Mouse (Mus musculus): ENCODE measurements at regions not wholly inside any gene's neighbourhood (a gene's known extent, or its start where the extent isn't known, plus 50 kb on each side); places are given as distances from the start of the nearest gene placed in this dataset.

DNA sequence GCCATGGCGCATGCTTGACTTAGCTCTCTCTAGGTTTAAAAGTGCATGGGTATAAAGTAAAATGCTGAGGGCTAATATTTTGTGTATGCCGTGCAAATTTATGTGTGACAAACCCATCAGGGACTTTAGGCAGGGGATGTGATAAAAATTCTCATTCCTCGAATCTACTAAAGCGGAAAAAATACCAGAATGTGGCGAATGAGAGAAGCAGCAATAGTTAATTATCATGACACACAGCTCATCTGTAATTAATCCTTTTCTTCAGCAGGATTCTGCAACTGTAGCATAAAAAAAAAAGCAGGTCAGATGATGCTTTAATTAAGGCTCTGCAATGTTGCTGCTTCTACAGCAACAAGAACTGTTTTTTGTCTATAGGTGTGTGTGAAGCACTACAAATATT, 286.6 kb upstream of the Prkd1 start:
- DNase-seq (ENCODE audit: low spot score), result peak; percentile 53

DNA sequence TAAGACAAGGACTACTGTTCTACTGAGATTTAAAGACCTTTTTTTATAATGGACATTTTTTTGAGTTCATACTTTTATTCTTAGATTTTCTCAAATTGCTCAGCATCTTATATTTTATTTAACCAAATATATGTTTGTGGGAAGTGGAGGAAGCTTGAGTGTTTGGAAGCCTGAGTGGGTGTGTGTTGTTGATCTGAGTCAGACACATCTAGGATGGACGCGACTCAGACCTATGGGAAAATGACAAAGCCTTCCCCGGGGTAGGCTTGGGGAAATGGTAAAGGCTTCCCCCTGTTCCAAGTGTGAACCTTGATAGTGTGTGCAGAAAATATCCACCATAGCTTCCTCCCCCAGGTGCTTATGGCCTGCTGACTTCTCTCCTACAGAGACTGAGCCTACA, 283.6 kb upstream of the Prkd1 start:
- no peak for DNase-seq (ENCODE audit: low spot score)

DNA sequence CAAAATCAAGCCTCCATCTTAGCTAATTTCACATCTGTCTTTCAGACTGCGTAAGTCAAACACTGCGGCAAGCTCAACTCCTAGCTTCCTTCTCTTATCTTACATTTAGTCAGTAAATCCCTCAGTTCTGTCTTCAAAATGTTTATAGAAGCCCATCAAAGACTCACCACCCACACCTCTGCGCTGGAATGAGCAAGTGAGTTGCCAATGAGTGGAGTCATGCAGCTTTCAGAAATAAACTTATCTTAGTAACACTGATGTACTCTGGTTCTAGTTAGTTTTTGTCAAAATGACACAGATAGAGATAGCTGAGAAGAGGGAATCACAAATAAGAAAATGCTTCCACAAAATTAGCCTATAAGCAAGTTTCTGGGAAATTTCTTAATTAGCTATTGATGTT, 280.7 kb upstream of the Prkd1 start:
- no peak for DNase-seq (ENCODE audit: low spot score)

DNA sequence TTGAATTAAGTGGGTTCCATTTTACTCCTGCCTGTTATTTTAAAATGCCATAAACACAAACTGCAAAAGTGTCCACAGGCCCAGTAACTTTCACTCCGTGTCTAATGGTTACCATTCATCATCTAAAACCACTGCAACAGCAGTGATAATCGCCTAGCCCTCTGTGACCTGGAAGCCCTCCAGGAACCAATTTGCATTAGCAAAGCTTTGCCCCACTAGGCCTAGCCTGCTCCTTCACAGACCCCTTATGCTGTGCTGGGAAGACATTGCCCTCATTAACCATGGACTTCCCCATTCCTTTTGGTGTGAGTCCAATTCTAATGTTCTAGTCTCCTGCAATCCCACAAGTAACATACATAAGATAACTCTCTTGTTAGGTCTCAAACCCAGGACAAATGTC, 277.3 kb upstream of the Prkd1 start:
- no peak for DNase-seq (ENCODE audit: low spot score)

DNA sequence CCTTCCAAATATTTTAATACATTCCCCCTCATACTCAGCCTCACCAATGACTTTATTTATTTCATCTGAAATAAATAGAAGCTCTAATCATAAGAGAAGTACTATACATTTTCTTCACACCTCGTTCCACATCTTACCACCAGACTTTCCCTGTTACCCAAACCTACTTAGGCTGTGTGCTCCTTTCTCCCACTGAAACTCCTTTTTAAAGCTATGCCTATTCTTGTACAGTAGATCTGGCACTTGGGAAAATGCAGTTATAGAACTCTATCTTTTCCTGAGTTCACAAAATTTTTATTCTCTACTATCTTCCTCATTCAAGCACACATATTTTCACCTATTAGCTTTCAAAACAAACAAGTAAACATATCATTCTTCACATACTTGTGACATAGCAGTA, 272.8 kb upstream of the Prkd1 start:
- no peak for DNase-seq (ENCODE audit: low spot score)

DNA sequence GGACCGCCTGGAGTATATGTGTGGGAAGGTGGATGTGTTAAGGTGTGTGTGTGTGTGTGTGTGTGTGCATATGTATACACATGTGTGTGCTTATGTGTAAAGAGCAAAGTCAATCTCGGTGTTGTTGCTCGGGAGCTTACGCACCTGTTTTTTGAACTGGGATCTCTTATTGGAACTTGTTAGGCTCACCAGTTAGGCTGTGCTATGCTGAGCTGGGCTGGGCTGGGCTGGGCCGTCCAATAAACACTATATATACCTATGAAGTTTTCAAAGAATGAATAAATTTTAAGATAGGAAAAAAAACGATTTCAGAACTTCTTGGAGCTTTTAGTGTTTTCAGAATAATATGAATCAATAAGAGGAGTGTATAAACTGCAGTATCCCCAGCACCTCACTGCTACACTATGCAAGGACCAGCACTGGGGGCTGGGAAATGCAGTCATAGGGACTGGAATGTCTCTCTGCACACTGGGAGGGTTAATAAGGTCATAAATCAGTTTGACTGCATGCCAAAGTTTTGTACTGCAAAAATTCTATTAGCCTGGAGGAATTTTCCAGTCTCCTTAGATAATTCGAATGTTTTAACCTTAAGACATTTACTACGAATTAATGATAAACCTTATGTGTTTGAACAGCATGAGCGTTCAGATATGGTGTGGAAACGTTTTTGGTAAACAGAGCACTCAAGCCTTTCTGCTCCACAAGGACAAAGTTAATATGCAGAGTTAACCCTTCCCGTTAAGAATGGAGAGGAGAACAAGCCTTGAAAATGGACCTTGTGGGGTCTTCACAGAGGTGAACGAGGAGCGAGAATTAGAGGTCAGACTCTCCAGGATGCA, 250.9 kb upstream of the Prkd1 start:
- DNase-seq (ENCODE audit: low spot score), result no peak

DNA sequence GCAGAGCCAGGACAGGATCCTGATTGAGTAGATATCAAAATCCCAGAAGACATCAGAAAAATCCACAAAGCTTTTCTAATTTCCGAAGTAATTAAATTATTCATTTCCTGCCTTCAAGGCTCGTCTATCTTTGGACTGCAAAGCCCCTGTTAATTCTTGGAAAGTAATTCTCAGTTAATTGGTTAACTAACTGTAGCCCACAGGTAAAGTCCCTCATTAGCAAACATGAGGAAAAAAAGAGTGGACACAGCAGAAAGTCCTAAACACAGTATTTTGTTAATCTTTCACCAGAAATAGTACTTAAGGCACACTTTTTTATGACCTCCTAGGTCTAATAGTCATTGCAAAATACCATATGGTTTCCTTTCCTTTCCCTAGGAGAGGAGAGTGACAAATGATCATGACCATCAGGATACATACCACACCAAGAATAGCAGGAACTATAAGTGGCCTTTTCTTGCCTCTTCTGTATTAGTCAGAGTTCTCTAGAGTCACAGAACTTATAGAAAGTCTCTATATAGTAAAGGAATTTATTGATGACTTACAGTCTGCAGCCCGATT, 248.8 kb upstream of the Prkd1 start:
- no peak for DNase-seq (ENCODE audit: low spot score)

DNA sequence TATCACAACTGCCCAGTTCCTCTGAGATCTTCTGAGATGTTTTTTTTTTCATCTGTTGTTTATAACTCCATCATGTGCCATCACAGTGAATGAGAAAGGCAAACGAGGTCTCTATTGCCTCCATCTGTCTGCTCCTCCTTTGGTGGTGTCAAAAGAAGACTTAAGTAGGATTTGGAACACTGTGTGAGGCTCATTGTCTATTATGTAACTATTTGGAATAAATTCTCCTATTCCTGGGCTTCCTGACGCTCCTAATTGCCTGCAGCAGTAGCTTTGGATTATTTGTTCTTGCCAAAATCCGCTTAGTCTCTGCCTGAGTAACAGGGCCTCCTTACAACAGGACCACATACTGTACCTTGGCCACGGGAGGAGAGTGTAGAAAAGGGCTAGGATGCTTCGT, 244.7 kb upstream of the Prkd1 start:
- no peak for DNase-seq (ENCODE audit: low spot score)

DNA sequence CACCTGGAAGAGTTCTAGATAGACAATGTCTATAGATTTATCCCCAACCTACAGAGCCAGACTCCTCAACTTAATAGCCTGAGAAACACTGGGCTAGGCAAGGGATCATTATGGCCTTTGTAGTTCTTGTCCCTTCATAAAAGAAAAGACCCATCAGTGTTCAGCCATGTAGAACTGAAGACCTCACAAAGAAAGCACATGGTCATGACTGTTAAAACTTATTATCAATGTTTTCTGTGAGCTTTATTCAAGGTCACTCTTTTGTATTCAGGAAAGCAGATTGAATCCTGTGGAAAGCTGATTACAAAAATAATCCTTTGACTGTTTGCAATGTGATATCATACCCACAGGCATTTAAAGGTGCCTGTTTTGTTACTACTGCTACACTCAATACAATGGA, 226.9 kb upstream of the Prkd1 start:
- DNase-seq (ENCODE audit: low spot score), result peak; percentile 61

DNA sequence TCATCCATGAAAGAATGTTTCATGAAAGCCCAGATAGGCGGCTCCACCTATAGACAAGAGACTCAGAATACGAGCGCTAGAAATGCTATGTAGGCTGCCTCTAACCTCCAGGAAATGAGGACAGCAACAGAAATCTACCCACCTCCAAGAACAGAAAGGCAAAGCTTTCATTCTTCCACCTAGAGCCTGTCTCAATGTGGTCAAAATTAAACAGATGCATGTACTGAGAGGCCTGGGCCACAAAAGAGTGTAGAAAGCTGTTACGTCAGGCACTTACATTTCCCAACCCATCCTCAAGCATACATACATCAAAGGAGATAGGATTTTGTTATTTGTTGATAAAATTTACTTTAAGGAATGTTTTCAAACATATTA, 225.1 kb upstream of the Prkd1 start:
- DNase-seq (ENCODE audit: low spot score), result no peak

DNA sequence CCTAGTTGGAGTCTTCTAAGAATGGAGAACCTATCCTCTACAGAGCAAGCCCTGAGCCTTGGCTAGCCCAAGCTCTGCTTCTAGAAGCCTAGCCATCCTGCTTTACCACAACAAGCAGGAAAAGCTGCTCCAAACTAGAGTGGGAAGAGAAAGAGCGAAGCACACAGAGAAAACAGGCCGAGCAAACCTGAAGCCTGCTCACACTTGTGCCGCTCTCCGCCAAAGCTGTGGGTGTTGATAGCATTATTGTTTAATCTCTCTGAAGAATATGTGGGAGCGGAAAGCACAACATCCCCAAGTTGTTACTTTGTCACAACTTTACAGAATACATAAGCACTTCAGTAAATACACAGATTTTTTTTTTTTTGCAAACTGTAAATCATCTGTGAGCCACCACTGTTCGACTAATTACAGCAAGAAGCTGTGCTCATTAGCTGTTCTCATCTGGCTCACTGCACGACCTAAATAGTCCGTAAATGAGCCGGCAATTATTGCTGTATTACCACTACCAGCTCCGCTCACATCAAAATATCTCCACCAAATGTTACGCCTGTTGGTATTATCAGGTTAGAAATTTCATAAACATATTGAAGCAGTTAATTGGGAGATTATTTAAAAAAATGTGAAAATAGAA, 224.6 kb upstream of the Prkd1 start:
- peak; percentile 78 for DNase-seq (ENCODE audit: low spot score)

DNA sequence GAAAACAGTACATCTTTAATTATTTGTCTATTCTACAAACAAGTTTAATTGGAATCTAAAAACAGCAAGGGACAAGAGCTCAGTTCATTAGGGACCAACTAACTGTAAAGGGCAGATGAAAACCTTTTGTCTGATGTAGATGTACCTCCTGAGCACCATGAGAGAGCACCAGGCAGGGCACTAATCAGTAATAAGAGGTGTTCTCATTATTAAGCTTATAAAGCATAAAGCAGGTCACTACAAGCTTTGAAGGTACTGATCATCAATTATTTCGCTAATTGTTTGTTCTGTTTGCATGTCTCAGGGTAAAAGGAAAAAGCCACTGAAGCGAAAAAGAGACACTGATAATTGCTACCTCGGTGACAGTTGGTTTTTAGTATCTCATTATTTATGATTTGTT, 202.7 kb upstream of the Prkd1 start:
- peak; percentile 71 for DNase-seq (ENCODE audit: low spot score)

DNA sequence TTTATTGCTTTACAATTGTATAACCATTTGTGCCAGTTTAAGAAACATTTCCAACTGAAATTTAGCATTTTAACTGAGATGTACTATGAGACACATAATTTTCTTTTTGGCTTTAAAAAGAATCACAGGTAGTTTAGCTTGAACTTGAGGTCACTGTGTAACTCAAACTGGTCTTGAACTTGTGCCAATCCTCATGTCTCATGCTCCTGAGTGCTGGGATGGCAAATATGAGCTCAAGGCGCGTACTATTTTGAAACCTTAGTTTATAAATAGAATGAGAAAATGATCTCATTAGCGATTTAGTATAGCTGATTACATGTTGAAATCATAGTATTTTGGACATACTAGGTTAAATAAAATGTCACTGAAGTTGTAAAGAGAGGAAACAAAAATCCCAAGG, 199.1 kb upstream of the Prkd1 start:
- DNase-seq (ENCODE audit: low spot score), result no peak

DNA sequence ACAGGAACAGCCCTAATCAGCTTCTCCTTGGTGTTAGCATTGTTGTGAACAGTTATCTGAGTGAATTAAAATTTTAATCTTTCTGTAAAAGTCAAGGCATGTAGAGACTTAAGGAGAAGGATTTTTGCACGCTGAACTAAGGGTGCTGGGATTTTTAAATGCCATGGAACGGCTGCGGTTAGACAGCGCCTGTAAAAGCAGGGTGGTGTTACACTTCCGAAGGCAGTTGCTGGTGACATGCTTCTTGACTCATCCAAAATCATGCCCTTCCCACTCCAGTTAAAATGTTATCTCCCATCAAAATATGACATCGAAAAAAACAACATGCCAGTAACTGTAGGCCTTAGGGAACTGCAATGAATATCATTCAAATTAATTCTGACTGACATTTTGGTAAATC, 193.8 kb upstream of the Prkd1 start:
- no peak for DNase-seq (ENCODE audit: low spot score)

DNA sequence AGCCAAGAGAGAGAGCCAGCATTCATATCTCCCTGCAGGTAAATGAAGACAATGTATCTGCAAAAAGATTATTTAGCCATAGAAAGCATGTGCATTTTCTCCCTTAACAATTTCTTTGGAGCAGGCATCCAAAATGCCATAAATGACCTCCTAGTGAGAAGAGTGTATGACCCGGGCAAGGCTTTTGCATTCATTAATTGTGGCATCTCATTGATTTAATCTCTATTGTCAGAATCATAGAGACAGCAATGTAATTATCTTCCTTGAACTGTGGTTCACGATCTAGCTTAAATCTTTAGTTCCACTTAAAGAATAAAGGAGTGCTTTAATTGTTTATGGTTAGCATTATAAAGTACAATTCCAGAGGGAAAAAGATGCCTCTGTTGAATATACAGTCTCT, 190.5 kb upstream of the Prkd1 start:
- DNase-seq (ENCODE audit: low spot score), result peak; percentile 72

DNA sequence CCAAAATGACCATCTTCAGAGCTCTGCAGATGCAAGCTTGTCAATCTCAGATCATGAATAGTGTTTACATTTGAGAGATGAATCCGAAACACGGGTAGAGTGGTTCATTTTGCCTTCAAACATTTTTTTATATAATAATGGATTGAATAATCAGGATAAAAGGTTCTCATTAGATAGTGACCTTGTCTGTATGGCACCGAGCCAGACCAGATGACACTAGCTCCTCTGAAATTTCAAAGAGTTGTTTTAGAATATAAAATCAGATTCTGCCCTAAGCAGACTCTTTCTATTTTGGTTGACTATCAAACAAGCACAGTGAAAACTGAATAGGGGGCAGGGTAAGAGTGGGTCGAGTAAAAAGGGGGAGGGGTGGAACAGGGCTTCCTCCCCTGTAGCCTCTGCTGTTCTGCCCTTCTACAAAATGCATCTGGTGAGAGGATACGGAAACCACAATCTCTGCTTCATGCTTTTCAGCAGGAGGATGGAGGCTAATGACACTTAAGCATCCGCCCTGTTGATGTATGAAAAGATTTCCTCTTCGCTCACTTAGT, 159.9 kb upstream of the Prkd1 start:
- DNase-seq (ENCODE audit: low spot score), result no peak

DNA sequence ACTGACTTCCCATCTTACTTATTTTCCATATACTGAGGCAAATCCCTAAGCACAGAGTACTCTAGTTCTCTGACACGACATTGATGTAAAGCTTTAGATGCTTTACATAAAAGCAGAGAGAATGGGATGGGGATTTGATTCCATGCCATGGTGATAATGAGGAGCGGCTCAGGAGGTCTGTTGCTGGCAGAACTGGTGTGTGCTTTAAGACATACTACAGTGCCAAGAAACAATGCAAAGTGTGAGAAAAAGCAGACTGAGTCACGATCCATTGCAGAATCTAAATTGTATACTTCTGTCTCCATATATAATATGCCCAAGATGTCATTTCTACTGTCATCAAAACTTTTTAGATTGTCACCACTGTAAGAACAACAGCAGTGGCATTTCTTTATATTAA, 155.5 kb upstream of the Prkd1 start:
- DNase-seq (ENCODE audit: low spot score), result no peak

DNA sequence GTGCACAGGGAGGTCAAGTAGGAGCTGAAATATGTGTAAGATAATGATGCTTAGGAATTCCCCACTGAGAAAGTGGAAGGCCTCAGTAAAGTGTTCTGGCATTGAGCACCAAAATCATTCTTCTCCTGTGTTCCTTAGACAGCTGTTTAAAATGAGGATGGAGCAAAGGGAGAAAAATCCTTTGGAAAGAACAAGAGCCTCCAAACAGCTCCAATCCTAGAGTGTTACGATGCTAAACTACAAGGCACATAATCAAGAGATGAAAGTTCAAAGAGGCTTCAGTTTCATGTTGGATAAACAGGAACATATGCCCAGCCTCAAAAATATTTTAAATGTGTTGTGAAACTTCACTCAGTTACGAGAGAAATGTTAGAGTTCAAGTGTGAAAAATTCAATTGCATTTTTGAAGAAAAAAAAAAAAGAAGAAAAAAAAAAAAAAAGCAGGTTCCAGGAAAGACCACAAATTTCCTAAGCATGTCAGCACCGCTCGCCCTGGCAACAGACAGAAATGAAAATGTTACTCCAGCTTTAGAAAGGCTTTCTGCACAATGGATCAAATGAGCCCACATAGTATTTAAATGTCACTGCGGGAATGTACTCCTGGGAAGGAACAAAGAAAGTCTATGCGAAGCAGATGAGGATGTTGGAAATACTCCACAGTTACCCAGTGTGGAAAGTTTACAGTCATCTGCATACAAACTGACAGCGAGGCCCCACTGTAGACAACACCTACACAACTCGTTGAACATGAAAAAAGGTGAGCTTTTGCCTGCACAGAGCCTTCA, 116.5 kb upstream of the Prkd1 start:
- DNase-seq (ENCODE audit: low spot score), result no peak

DNA sequence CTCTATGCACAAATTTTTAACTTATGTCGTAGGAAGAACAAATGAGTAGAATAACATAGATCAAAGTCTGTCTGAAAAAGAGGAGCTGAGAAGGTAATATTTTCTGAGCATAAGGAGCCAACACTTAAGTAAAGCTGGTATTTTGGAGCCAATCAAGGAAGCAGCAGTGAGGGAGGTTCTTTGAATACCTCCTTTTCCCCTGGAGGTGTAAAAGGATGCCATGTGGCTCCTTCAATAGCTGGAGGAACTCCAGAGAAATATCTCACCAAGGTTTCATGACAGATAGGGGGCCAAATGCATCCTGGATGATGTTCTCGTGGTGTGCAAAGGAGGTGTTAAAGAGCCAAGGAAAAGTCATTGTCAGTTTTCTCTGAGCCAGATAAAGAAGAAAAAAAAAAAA, 115.6 kb upstream of the Prkd1 start:
- DNase-seq (ENCODE audit: low spot score), result no peak

DNA sequence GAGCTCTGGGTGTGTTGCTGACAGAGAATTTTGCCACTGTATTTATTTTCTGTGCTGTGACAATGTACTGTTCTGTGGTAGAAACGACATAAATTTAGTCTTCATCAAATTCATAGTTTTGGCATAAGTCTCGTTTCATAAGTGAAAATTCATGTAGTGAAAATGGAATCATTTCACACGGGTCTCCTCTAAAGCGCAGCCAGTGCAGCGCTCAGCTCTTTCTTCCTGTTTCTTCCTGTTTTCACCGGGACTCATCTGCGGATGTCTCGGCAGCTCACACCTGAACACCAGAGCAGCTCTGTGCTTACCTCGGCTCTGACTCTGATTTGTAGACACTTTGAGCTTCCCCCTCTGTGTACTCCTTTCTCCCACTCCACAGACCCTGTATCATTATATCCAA, 85.2 kb upstream of the Prkd1 start:
- DNase-seq (ENCODE audit: low spot score), result no peak

DNA sequence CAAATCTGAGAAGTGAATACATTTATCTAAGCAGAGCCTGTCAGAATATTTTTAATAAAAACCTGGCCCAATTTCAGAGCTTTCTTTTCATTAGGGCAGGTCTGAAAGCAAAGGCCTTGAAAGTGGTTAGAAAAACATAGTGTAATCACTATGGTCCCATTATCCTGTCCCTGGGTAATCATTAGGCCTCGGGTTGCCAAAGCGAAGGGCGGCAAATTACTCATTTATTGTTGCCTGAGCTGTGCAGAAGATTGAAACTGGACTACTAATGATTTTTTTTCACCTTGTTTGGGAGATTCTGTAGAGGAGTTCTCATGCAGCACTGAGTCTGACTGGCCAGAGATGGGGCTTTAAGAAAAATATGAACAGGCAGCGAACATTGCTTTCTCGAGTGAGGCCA, 63.7 kb upstream of the Prkd1 start:
- DNase-seq (ENCODE audit: low spot score), result no peak

DNA sequence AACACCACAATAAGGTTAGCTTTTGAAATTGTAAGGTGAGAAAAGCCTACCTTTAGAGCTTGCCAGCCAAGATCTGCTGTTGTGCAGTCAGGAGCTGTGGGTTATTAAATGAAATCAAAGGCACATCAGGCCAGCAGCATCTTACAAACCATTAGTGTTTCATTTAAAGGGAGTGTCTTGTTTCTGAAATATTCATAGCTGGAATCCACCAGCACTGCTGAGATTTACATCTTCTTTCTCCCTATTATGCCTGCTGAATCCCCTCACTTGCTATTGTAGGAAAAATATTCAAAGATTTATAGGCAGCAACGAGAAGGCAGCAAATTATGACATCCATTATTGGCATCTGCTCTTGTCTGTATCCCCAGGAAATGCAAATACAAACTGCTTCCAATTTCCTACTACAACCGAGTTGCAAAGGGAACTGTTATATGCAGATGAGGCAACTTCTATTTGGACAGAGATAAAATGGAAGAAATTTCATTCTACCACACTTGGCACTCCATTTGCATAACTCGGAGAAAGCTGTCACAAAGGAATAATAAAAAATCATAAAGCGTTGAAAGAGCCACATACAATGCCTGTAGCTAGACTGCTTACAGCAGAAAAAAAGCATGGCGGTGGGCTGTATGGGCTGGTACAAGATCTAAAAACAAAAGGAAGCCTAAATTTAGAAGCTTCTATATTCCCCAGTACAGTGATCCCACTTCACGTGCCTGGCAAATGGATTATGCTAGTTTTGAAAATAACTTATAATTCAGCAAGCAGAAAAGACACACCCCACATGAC, 60.3 kb upstream of the Prkd1 start:
- no peak for DNase-seq (ENCODE audit: low spot score)

All from retina, embryonic 14.5 days (tissue).